Mouse (Mus musculus): ENCODE measurements around the gene Ddx3y. TPM values are rescaled to one million over a fixed set of nuclear protein-coding genes. Genes with fewer than 3 reads are reported as not detected.

Ddx3y gene
- polyA plus RNA-seq, 1 experiment from 2014 or later = 13.5 TPM

Other genes with a start within 250 kb of the Ddx3y start
- gene Uty, start 40.9 kb downstream of the Ddx3y start, polyA plus RNA-seq (2015; fragmentation: Nextera tagmentation; extraction: Ambion mirVana) = 5.3 and 8.7 TPM in 2 replicates
- gene Usp9y, start 173.2 kb upstream of the Ddx3y start, polyA plus RNA-seq (2015; fragmentation: Nextera tagmentation; extraction: Ambion mirVana) = not detected in 2 replicates